Mouse (Mus musculus): Measurements from ENCODE around the gene Coa7.

Coa7 gene

DNA sequence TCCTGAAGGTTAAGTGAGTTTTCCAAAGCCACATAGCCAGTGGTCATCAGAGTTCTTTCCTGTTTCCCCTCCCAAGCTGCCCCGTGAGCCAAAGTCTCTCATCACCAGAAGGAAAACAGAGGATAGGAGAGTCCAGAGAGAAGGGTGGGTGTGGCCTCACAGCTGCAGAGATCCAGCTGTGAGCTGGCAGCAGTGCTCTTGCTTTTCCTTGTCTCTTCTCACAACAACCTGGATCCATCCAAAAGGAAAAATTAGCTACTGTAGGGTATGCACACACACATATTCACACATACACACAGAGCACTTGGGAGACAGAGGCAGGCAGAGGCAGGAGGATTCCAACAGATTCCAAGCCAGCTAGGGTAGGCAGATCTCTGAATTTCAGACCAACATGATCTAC lies 58.1 kb downstream of the Coa7 start:
- no peak for DNase-seq (ENCODE audit: low read depth)

DNA sequence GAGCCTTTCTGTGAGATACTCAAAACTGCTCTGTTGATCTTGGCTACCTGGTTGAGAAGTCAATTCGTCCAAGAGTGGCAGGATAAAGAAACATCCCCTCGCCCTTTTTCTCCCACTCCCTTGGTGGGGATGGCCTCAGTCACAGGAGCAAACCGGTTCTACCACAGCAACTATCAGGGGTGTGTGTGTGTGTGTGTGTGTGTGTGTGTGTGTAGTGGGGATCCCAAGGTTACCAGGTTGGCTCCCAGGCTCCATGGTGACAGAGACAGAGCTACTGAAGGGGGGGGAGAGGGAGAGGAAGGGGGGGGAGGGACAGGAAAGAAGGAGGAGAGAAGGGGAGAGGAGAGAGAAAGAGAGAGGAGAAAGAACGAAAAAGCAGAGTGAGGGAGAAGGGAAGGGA lies 59.2 kb downstream of the Coa7 start:
- no peak for DNase-seq (ENCODE audit: low read depth)

DNA sequence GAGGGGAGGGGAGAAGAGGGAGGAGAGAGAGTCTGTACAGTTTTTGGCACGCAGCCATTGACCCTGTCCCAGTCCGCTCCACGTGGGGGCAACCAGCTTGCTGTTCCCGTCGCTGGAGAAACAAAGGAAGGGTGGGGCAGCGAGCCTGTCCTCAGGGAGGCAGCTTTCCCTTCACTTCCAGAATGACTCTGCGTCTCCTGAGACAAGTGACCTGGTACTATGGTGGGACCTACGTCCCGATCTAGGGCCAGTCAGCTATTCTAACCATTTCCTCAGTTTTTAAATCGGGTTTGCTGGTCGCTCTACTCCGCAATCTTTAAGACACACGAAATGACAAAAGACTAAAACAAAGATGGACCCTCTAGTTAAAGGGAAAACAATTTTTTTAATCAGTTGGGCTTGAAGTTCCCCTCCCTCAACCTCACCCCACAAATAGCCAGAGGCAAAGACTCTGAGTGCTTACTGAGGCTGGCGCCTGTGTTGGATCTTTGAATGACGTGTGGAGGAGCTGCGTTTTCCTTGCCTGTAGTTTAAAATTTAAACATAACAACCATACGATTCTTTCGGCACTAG lies 59.8 kb downstream of the Coa7 start:
- no peak for DNase-seq (ENCODE audit: low read depth)

DNA sequence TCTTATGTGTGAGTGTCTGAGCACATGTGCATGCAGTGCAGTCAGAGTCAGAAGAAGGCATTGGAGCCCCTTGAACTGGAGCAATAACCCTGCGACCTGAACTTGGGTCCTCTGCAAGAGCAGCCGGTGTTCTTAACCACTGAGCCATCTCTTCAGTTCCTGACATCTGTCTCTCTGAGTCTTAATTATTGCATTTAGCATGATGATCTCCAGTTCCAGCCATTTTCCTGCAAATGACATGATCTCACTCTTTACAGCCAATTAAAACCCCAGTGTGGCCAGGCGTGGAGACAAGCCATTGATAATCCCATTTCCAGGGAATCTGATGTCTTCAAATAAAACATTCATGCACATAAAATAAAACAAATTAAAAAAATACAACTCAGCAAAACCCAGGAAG lies 60.8 kb downstream of the Coa7 start:
- no peak for DNase-seq (ENCODE audit: low read depth)

DNA sequence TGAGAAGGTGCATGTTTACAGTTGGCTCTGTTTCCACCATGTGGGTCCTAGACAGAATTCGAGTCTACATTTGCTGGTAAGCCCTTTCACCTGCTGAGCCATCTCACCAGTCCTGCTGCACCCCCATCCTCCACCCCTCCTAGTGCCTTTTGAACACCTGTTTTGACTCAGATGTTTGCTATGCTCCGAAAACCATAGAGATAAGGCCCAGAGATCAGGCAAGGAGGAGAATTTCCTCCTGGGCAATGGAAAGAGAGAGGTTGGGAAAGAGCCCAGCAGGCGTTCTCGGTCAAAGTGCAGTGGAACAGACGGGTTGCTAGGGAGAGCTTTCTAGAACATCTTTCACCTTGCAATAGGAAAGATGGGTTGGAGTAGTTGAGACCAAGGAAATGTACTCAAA lies 63.2 kb downstream of the Coa7 start:
- no peak for DNase-seq (ENCODE audit: low read depth)
